Comparison of ENCODE assay signal across 25 mouse cellular contexts in genomic region chr19:60245250-60245649, GRCm38 (mm10).
"Had no signal": no experiment of that assay in that cellular context is flagged by ENCODE, and none has a peak within 500 bp of the region (broad histone marks: within the 10 kb centered on the region; RNA-seq: fewer than 3 reads in every experiment).

No protein-coding gene starts in this region.

- H3K4me2 ChIP-seq: heart, embryonic 12.5 days; hindbrain, embryonic 12.5 days; hindbrain, embryonic 14.5 days; intestine, embryonic 15.5 days; liver, embryonic 11.5 days; liver, embryonic 13.5 days; liver, embryonic 15.5 days had no signal

- H3K9ac ChIP-seq: heart, embryonic 12.5 days; hindbrain, embryonic 12.5 days; hindbrain, embryonic 14.5 days; intestine, embryonic 15.5 days; liver, embryonic 13.5 days; liver, embryonic 15.5 days; liver, postnatal 0 days had no signal

- DNase-seq: gastrocnemius, postnatal 14 days; heart, adult 18-20 months; heart, postnatal 10 days; heart, postnatal 4 days; kidney, adult 18-20 months; kidney, adult 8-10 months; kidney, postnatal 10 days; kidney, postnatal 25 days; kidney, postnatal 4 days; left cerebral cortex, postnatal 4 days; liver; liver, embryonic 13.5 days; liver, postnatal 0 days had no signal

- ATAC-seq: hindbrain, embryonic 16.5 days; inflammation-experienced regulatory T-cells, adult 6 months; intestine, embryonic 15.5 days; intestine, postnatal 0 days; liver, postnatal 0 days had no signal

- H3K36me3 ChIP-seq: heart, embryonic 10.5 days; heart, embryonic 12.5 days; hindbrain, embryonic 10.5 days; hindbrain, embryonic 12.5 days; intestine, embryonic 15.5 days; liver, embryonic 13.5 days; liver, embryonic 15.5 days had no signal

- H3K4me3 ChIP-seq: heart, embryonic 10.5 days; heart, embryonic 12.5 days; hindbrain, embryonic 10.5 days; hindbrain, embryonic 12.5 days; intestine, embryonic 15.5 days; layer of hippocampus, adult 2 months; liver, embryonic 13.5 days; liver, embryonic 15.5 days had no signal

- H3K4me1 ChIP-seq: heart, embryonic 10.5 days; heart, embryonic 12.5 days; hindbrain, embryonic 10.5 days; intestine, embryonic 15.5 days; liver, embryonic 13.5 days; liver, embryonic 15.5 days had no signal

- H3K9me3 ChIP-seq: heart, embryonic 10.5 days; heart, embryonic 12.5 days; hindbrain, embryonic 10.5 days; hindbrain, embryonic 12.5 days; intestine, embryonic 15.5 days; liver, embryonic 13.5 days; liver, embryonic 15.5 days had no signal

- H3K27ac ChIP-seq: heart, embryonic 10.5 days; hindbrain, embryonic 10.5 days; hindbrain, embryonic 12.5 days; hindbrain, embryonic 14.5 days; intestine, embryonic 15.5 days; layer of hippocampus, adult 2 months; liver, embryonic 13.5 days; liver, embryonic 15.5 days had no signal

- H3K27me3 ChIP-seq: heart, embryonic 12.5 days; hindbrain, embryonic 12.5 days; intestine, embryonic 15.5 days; liver, embryonic 13.5 days; liver, embryonic 15.5 days had no signal
